Mouse (Mus musculus) forebrain, postnatal 0 days (tissue): ENCODE results near the gene Ankrd33. TPM values are rescaled to one million over a fixed set of nuclear protein-coding genes. Genes with fewer than 3 reads are reported as not detected.

Experiments
- ATAC-seq: fragments of 200-750 bp; cut with Nextera tagmentation; 2 replicates; pipeline ENCODE4 v1.8.0; 2017; ENCODE audit warnings: mild to moderate bottlenecking, moderate library complexity
- DNase-seq: peaks from one replicate; pipeline ENCODE4 v3.0.0-alpha.2; 2015
- H3K27ac ChIP-seq: fragments of 300-500 bp; sonication (generic); 2 replicates; pipeline ENCODE4 v1.5.1; 2014; ENCODE audit warnings: low read depth, mild to moderate bottlenecking, antibody characterized with exemption, low read length, moderate library complexity, mixed read lengths
- H3K27me3 ChIP-seq: fragments of 300-500 bp; sonication (generic); 2 replicates; pipeline ENCODE4 v1.6.1; 2014; ENCODE audit warnings: mild to moderate bottlenecking, low read length, mixed read lengths; ENCODE audit not compliant: insufficient read depth
- H3K36me3 ChIP-seq: fragments of 300-500 bp; sonication (generic); 2 replicates; pipeline ENCODE4 v1.6.1; 2014; ENCODE audit warnings: mild to moderate bottlenecking, moderate library complexity; ENCODE audit not compliant: insufficient read depth
- H3K4me1 ChIP-seq: fragments of 300-500 bp; sonication (generic); 2 replicates; pipeline ENCODE4 v1.6.1; 2014; ENCODE audit warnings: antibody characterized with exemption; ENCODE audit not compliant: insufficient read depth
- H3K4me2 ChIP-seq: fragments of 300-500 bp; sonication (generic); 2 replicates; pipeline ENCODE4 v1.6.1; 2014; ENCODE audit warnings: low read depth, mild to moderate bottlenecking, moderate library complexity
- H3K4me3 ChIP-seq: fragments of 300-500 bp; sonication (generic); 2 replicates; pipeline ENCODE4 v1.5.1; 2014; ENCODE audit warnings: low read depth, low read length, mixed read lengths
- H3K9ac ChIP-seq: fragments of 300-500 bp; sonication (generic); 2 replicates; pipeline ENCODE4 v1.6.1; 2014; ENCODE audit warnings: mild to moderate bottlenecking
- H3K9me3 ChIP-seq: fragments of 300-500 bp; sonication (generic); 2 replicates; pipeline ENCODE4 v1.6.1; 2016; ENCODE audit warnings: low read length
- CTCF ChIP-seq: sonication (generic); IDR thresholded peaks from 2 replicates; pipeline ENCODE4 v1.5.1; 2016; ENCODE audit warnings: antibody characterized with exemption, control low read depth, low read depth
- WGBS: fragments of 180-500 bp; shearing (Covaris S2); extraction: QIAGEN DNeasy Blood & Tissue Kit; methylation state at CpG from one replicate; pipeline ENCODE4 v1.1.7; 2014; 5-methylcytosine and 5-hydroxymethylcytosine counted together
- polyA plus RNA-seq: library from polyadenylated mRNA; unstranded; fragments of >200 nt; fragmentation: Nextera tagmentation; extraction: Ambion mirVana; gene quantifications from 2 replicates; pipeline ENCODE4 v1.2.1, GENCODE M21; 2015
- total RNA-seq: library from RNA; depleted of rRNA; stranded (reverse); fragments of >200 nt; gene quantifications from 2 replicates; pipeline ENCODE4 v1.2.3, GENCODE M21; 2014

The Ankrd33 gene
- total and polyA plus RNA-seq, 2 experiments from 2014 or later = not detected

DNA sequence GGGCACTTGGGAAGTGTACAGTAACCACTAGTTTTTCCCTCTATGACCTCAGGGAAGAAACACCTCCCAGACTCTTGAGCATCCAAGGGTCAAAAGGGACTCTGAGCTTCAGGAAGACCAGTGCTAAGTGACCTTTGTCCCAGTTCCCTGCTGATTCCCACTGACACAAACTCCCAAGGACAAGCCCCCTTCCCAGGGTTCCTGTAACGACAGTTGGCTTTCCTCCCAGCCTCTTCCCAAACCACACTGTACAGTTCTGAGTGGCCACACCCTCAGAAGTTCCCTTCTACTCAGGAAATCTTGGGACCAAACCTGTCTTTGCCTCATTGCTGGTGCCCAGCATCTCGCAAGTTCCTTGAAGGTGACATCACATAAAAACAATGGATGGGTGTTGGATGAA lies 42.8 kb upstream of the Ankrd33 start:
- no peak for ATAC-seq
- no peak overlapping the region for H3K27ac ChIP-seq
- whole genome bisulfite sequencing = 69% methylated on average over 2 of the region's 2 CpGs
- H3K27me3 ChIP-seq = peaks cover 16% of the 10 kb centered on the region
- no peaks in the 10 kb centered on the region for H3K36me3 ChIP-seq
- no peak for TF ChIP-seq CTCF
- no peak for DNase-seq
- H3K4me1 ChIP-seq = 0 out of 2 replicates have a peak, but pooled peaks cover 3% of the 10 kb centered on the region
- H3K4me3 ChIP-seq = no peak overlapping the region
- H3K9me3 ChIP-seq = no peaks in the 10 kb centered on the region
- no peak overlapping the region for H3K9ac ChIP-seq
- no peak overlapping the region for H3K4me2 ChIP-seq

DNA sequence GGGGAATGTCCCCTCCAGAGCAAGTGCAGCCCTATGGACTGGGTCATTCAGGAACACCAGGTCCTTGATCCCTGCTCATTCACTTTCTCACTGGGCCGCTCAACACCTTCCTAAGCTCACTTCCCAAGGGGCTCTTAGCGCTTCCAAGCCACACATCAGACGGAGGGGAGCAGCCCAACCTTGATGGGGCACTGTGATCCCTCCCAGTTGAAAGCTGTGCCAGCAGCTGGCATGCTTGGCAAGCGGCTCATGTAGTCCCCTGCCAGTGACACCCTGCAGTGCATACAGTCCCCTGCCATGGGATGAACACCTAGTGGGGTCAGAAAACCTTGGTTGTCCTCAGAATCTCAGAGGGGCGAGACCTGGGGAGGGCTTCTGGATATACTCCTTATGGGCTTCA lies 41.5 kb upstream of the Ankrd33 start:
- H3K27ac ChIP-seq = no peak overlapping the region
- no peak for TF ChIP-seq CTCF
- H3K9me3 ChIP-seq = no peaks in the 10 kb centered on the region
- peaks cover 21% of the 10 kb centered on the region for H3K27me3 ChIP-seq
- ATAC-seq (no peak), DNase-seq (peak; percentile 18)
- no peak overlapping the region for H3K4me2 ChIP-seq
- no peak overlapping the region for H3K4me3 ChIP-seq
- no peak overlapping the region for H3K9ac ChIP-seq
- WGBS = 61% methylated on average over 5 of the region's 5 CpGs
- no peaks in the 10 kb centered on the region for H3K36me3 ChIP-seq
- 0 out of 2 replicates have a peak, but pooled peaks cover 3% of the 10 kb centered on the region for H3K4me1 ChIP-seq

DNA sequence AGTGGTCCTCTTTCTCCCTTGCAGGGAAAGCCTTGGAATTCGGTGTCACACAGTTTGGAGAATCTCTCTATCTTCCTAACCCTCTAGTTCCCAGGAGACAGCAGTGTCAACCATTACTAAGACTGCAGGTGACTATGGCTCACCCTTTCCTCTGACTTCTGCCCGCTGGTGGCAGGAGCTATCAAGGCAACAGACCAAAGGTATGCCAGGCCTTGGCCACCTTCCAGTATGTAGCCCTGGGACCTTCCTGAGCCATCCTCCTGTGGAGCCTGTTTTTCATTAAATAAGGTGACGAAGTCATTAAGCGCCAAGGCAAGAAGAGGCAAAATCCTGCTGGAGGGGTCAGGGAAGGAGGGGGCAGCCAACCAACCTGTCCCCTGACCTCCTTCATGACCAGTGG lies 40.4 kb upstream of the Ankrd33 start:
- H3K9me3 ChIP-seq = no peaks in the 10 kb centered on the region
- H3K9ac ChIP-seq = no peak overlapping the region
- H3K27ac ChIP-seq = no peak overlapping the region
- WGBS = 79% methylated on average over 4 of the region's 4 CpGs
- DNase-seq = no peak
- H3K4me1 ChIP-seq = 0 out of 2 replicates have a peak, but pooled peaks cover 3% of the 10 kb centered on the region
- H3K4me3 ChIP-seq = no peak overlapping the region
- no peak for ATAC-seq
- no peak overlapping the region for H3K4me2 ChIP-seq
- no peak for TF ChIP-seq CTCF
- H3K36me3 ChIP-seq = no peaks in the 10 kb centered on the region
- peaks cover 21% of the 10 kb centered on the region for H3K27me3 ChIP-seq

DNA sequence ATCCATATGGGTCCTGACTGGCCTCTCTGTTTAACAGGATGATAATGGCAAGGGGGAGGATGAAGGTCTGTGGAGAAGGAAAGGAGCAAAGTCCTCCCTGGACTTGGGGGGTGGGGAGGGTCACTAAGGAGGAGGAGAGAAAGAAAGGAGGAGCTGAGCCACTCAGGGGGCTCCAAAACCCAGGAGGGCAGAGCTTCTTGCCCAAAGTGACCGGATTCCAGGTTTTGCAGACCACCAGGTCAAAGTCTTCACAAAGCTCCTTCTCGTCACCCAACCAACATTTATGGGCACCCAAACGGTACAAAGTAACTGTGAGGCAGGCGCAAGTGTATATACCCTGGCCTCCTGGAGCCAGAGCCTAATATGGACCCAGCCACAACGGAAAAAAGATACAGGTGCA lies 39.9 kb upstream of the Ankrd33 start:
- WGBS = 50% methylated on average over 5 of the region's 5 CpGs
- DNase-seq (no peak), ATAC-seq (no peak)
- Histone ChIP-seq H3K27me3 (peaks cover 21% of the 10 kb centered on the region), H3K4me3 (no peak overlapping the region), H3K27ac (no peak overlapping the region), H3K9ac (no peak overlapping the region), H3K4me2 (peak overlapping the region; percentile 5; the same call in 1 of the 2 replicates), H3K36me3 (no peaks in the 10 kb centered on the region), H3K4me1 (0 out of 2 replicates have a peak, but pooled peaks cover 3% of the 10 kb centered on the region), H3K9me3 (no peaks in the 10 kb centered on the region)
- TF ChIP-seq CTCF = no peak

DNA sequence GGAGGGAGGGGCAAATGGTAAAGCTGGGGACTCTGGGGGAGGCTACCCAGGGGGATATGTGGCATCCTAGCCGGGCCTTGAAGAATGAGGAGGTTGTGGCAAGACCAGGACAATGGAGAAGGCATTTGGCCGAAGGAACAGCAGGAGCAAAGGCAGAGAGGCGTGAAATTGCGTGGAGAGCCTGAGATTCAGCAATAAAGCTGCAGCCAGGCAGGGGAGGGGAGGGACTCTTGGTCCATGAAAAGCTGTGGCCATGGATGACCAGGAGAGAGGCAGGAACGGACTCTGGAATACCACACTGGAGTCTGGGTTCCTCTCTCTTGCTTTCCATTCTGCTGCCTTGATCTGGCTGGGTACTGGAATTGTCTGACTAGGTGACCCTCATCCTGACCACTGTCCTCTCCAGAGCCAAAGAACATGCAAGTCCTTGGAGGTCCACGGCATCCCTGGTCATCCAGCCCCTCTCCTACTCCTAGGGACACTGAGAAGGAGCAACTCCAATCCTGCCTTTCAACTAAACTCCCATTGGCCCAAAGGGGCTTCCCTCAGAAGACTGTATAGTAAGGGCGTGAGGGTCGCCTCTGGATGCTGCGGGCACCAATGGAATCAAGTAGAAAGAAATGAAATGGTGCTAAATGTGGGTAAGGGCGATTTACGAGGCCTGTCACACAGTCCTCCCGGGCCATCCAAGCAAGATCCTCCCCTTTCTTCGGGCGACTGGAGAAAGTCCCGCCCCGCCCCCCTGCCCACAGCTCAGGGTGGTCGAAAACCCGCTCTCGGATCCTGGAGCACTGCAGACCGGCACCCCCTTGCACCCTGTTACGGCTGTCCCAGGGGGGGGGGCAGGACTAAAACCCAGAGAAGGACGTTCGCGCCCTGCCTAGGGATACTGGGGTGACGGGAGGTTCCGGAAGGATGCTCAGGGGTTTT lies 39.2 kb upstream of the Ankrd33 start:
- Histone ChIP-seq H3K4me2 (peak overlapping the region; percentile 87), H3K4me3 (peak overlapping the region; percentile 49; the same call in 1 of the 2 replicates), H3K9me3 (no peaks in the 10 kb centered on the region), H3K4me1 (0 out of 2 replicates have a peak, but pooled peaks cover 3% of the 10 kb centered on the region), H3K9ac (0 out of 2 replicates have a peak overlapping the region, but pooled peaks have one; percentile 10), H3K36me3 (no peaks in the 10 kb centered on the region), H3K27me3 (peaks cover 21% of the 10 kb centered on the region), H3K27ac (no peak overlapping the region)
- peak; percentile 26 for DNase-seq
- ATAC-seq = no peak
- no peak for TF ChIP-seq CTCF
- WGBS = 11% methylated on average over 26 of the region's 26 CpGs

DNA sequence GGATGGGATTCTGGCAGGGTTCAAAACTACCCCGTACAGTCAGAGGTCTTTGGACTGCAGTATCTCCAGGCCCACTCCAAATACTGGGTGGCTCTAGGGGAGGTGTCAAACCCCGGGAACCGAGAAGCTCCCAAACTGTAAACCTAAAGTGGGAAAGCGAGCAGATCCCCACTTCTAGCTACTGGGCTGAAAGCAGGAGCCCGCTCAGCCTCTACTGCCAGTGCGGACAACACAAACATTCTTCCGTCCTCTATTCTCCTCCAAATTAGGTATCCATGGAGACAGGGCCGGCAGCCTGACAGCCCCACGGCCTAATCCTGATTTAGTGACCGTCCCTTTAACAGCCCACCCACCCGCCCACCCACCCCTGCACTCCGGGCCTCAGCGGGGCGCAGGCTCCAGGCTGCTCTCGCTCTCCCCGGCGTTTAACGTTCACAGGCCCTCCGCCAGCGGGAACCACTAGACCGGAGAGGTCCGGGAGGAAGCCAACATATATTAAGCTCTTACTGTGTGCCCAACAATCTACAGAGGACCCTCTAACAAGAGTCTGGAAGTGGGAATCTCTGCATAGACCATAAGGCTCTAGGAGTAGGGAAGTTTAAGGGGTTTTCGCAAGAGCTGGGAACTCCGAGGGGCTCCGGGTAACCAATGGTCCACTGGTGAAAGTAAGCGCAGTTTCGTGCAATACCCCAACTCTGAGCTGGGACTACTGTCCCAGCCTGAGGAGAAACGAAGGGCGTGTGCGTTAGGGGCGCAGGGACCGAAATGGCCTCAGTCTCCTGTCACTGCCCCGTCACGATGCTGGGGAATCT lies 38.3 kb upstream of the Ankrd33 start:
- no peak for TF ChIP-seq CTCF
- ATAC-seq (peak; percentile 43; the same call in 1 of the 2 replicates), DNase-seq (peak; percentile 25)
- Histone ChIP-seq H3K27me3 (peaks cover 21% of the 10 kb centered on the region), H3K4me3 (peak overlapping the region; percentile 49), H3K27ac (no peak overlapping the region), H3K9ac (peak overlapping the region; percentile 43; the same call in 1 of the 2 replicates), H3K4me1 (0 out of 2 replicates have a peak, but pooled peaks cover 3% of the 10 kb centered on the region), H3K9me3 (no peaks in the 10 kb centered on the region), H3K36me3 (no peaks in the 10 kb centered on the region), H3K4me2 (peak overlapping the region; percentile 87)
- 2% methylated on average over 34 of the region's 34 CpGs for WGBS
